Mouse (Mus musculus): ENCODE data around the gene Sod3.

Gene Sod3

GRCm38 (mm10) chr5:52363468-52364150 is at the start of gene Sod3:
Gene Sod3, plus strand, starts transcription at chr5:52363791.
- ATAC-seq (ENCODE audit: low TSS enrichment): no peak

DNA sequence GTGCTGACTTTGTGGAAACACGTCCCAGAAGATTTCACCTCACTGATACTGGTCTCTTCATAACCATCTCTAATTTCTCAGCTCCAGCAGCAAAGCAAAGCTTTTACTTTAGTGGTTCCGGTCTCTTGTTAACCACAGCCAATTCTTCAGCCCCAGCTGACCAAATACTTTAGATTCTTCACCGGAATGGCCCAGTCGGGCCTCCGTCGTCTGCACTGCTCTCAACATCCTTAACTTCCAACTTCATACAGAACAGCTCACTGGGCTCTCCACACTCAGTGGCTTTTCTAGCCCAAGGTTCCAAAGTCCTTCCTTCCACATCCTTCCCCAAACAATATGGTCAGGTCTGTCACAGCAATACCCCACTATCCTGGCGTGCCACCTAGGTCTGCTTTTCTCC is 46.7 kb upstream of the Sod3 start:
- no peak for ATAC-seq (ENCODE audit: low TSS enrichment)

DNA sequence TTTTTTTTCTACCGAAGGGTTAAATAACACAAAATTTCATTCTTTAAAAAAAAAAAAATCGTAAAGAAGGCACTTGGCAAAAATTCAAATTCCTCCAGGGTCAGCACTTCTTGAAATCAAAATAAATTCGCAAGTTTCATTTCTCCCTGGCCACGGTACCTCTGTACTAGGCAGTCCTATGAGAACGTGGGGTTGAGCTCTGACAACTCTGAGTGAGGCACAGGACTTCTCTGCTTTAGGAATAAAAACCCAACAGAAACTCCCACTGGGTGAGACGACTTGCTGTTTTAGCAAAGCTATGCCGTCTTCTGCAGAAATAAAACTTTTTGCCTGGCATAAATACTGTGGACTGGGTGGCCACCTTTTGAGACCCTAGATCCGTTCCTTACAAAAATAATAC is 44.1 kb upstream of the Sod3 start:
- ATAC-seq (ENCODE audit: low TSS enrichment): no peak

DNA sequence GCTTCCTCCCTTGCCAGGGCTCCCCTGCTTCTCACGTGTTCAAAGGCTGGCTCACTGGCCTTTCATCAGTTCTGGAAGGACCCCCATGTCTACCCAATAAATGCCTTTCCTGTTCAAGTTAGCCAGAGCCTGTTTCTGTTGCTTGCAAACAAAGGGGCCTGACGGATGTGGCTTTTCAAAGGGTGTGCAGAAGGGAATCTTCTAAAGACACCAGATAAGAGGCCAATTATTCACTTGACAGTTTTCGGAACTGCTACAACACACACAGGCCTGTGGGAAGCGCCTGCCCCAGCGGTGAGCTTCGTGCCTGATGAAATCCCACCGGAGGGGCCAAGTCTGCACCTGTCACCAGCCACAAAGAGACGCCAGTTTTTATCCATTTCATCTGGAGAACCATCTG is 31.5 kb upstream of the Sod3 start:
- ATAC-seq (ENCODE audit: low TSS enrichment): no peak

- ATAC-seq (ENCODE audit: low TSS enrichment): no peak
These were observed 28.0 kb upstream of the Sod3 start for GRCm38 (mm10) chr5:52335590-52335989.

GRCm38 (mm10) chr5:52339134-52339533 is 24.5 kb upstream of the Sod3 start:
- no peak for ATAC-seq (ENCODE audit: low TSS enrichment)

DNA sequence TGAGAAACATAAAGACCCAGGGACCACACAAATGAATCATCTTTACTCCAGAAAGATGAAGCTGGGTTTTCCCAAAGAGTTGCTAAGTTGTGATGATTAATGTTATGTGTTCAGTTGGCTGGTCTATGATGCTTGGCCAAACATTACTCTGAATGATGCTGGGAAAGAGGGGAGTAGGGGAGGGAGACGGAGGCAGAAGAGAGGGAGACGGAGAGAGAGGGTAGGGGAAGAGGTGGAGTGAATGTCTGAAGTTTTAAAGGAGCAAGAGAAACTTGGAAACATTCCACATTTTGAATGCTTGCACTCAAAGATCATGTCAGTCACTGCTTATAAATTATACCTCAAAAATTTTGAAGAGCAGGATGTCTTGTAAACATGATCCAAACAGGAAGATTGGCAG is 16.7 kb upstream of the Sod3 start:
- ATAC-seq (ENCODE audit: low TSS enrichment): no peak

DNA sequence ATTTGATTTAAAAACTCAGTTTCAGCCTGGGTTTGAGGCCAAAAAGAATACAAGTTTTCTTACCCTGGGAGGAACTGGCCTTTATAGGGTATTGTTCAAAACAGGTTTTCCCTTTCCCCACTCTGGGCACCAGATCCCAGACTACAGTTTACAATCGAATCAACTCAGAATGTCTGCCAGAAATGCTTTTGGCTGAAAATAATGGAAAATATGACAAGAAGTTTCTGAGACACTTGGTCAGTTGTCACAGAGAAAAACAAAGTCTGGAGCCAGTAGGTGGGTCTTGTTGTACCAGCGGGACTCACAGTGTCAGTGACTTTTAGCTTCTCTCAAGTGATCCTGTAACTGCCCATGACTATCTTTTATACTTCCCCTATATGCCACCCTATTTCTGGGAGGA is 13.1 kb upstream of the Sod3 start:
- no peak for ATAC-seq (ENCODE audit: low TSS enrichment)

- no peak for ATAC-seq (ENCODE audit: low TSS enrichment)
These were observed 12.0 kb upstream of the Sod3 start for GRCm38 (mm10) chr5:52351561-52351960.

GRCm38 (mm10) chr5:52352730-52353129 is 10.9 kb upstream of the Sod3 start:
- ATAC-seq (ENCODE audit: low TSS enrichment): no peak

- no peak; the same call in 1 of the 2 replicates for ATAC-seq (ENCODE audit: low TSS enrichment)
These were observed 9.2 kb upstream of the Sod3 start for GRCm38 (mm10) chr5:52354441-52354840.

DNA sequence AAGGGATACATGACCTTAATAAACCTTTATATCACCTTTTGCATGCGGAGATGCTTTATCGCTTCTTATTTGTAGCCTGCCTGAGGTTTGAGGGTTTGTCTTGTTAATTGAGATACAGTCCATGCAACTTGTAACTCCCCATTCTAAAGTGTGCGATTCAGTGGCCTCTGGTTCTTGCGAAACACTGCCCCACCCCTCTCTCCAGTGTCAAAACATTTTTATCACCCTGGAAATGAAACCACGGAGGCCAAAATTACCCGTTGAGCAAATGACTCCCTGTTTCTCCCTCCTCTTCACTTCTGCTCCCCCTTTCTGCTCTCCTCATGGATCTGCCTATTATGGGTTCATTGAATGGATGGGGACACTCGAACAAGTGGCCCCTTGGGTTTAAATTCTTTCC is 8.0 kb upstream of the Sod3 start:
- ATAC-seq (ENCODE audit: low TSS enrichment): no peak

GRCm38 (mm10) chr5:52357175-52357754 is 6.3 kb upstream of the Sod3 start:
- ATAC-seq (ENCODE audit: low TSS enrichment): no peak

GRCm38 (mm10) chr5:52358120-52358519 is 5.5 kb upstream of the Sod3 start:
- no peak for ATAC-seq (ENCODE audit: low TSS enrichment)

GRCm38 (mm10) chr5:52360286-52361049 is 3.1 kb upstream of the Sod3 start:
- peak; percentile 62; the same call in 1 of the 2 replicates for ATAC-seq (ENCODE audit: low TSS enrichment)

DNA sequence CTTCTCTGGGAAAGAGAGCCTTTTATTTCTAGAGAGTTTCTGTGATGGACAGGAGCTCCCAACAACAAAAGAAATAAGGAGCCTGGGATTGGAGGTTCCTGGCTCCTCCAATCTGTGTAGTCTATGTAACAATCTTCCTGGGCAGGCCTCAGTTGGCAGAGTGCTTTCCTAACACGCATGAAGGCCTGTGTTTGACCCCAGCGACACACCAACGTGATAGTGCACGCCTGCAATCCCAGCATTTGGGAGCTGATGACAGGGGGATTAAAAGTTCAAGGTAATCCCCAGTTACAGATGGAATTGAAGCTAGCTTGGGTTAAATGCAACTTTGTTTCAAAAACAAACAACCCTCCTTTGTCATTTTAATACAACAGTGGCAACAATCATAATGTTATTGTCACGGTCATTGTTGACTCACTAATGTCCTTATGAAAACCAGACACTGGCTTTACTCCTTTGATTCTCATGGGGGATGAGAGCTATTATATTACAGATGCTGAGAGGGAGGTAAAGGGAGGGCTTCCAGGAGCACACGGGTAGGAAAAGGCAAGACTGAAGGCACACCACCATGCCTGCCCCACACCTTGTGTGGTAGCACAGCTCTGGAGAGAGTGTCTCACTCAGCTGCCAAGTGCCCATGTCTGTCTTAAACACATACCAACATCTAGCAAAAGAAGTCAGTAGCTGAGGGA is 669 bp upstream of the Sod3 start:
- ATAC-seq (ENCODE audit: low TSS enrichment): no peak

DNA sequence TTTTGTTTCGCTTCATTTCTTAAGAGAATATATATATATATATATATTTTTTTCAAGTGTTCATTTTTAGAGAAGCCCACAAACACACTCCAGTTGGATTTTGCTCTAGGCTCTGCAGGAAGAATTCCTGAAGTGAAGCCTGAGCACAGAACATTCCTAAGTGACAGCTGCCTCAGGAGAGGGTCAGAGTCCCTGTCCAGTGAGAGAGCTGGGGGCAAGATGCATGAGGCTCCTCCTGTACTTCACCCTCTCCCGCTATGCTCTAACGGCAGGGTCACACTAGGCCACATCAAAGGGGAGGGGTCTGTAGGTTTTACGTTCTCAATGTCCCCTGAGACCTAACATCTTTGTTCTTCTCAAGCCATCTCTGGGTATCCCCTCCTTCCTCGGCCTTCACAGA is 930 bp downstream of the Sod3 start:
- no peak for ATAC-seq (ENCODE audit: low TSS enrichment)

GRCm38 (mm10) chr5:52365930-52366329 is 2.3 kb downstream of the Sod3 start:
- ATAC-seq (ENCODE audit: low TSS enrichment): peak; percentile 79

DNA sequence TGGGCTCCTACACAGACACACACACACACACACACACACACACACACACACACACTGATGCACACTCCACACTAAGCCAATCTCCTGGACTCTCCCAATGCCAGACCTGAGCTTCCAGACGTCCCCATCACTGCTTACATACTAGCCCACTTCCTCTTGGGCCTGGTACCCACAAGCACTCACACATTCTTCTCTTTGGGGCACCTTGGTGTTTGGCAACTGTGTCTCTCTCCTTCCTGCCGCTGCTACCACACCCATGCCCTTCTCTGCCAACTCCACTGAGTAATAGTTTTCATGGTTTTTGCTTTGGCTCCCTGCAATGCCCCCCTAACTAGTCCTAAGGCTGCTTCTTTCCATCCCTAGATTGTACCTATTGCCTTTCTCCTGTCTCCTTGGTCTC is 3.1 kb downstream of the Sod3 start:
- ATAC-seq (ENCODE audit: low TSS enrichment): no peak

DNA sequence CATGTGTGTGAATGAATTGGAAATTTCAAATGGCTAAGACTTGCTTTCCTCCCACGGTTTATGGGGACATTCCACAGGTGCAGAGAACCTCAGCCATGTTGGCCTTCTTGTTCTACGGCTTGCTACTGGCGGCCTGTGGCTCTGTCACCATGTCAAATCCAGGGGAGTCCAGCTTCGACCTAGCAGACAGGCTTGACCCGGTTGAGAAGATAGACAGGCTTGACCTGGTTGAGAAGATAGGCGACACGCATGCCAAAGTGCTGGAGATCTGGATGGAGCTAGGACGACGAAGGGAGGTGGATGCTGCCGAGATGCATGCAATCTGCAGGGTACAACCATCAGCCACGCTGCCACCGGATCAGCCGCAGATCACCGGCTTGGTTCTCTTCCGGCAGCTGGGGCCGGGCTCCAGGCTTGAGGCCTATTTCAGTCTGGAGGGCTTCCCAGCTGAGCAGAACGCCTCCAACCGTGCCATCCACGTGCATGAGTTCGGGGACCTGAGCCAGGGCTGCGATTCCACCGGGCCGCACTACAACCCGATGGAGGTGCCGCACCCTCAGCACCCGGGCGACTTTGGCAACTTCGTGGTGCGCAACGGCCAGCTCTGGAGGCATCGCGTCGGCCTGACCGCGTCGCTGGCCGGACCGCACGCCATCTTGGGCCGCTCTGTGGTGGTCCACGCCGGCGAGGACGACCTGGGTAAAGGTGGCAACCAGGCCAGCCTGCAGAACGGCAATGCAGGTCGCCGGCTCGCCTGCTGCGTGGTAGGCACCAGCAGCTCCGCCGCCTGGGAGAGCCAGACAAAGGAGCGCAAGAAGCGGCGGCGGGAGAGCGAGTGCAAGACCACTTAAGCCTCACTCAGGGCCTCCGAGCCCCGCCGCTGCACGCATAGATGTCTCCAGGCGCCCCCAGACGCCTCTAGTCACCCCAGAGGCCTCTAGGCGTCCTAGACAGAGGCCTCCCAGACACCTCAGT is 4.6 kb downstream of the Sod3 start:
- no peak for ATAC-seq (ENCODE audit: low TSS enrichment)

DNA sequence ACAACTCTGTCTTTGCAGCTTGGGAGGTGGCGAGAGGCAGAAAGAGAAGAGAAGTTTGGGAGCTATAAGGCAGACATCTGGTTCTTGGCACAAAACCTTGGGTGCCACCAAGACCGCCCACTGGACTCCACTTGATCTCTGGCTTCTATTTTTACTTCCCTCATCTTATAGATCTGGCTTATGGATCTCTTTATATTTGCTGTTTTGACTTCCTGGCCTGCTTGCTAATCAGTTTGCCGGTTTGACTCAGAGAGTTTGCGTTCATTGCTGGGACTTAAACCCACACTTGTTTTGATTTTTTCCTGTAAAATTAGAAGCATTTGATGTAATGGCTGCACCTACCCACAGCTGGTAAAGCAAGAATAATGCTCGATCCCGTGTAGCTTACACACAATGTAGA is 7.3 kb downstream of the Sod3 start:
- ATAC-seq (ENCODE audit: low TSS enrichment): no peak
